Mouse (Mus musculus) liver, embryonic 18 days (tissue): ENCODE data around the gene Lamtor3. TPM values are rescaled to one million over a fixed set of nuclear protein-coding genes. Genes with fewer than 3 reads are reported as not detected.

ENCODE experiments used
- polyA plus RNA-seq: library from polyadenylated mRNA; depleted of rRNA; stranded (reverse); fragments of >200 nt; gene quantifications from 2 replicates; pipeline ENCODE4 v1.2.3, GENCODE M21; 2012; rRNA removed

The Lamtor3 gene
- 30.3 and 35.9 TPM in 2 replicates for polyA plus RNA-seq

GRCm38 (mm10) chr3:137918172-137918931 lies at the start of gene Lamtor3:
Lamtor3 (plus strand) TSS chr3:137918506.

Other genes with a start within 250 kb of the Lamtor3 start
- not detected in 2 replicates for gene Gm21962, start 247.0 kb upstream of the Lamtor3 start, polyA plus RNA-seq
- gene H2afz, start 54.0 kb upstream of the Lamtor3 start, polyA plus RNA-seq = 430 and 458 TPM in 2 replicates
- 1.6 and 1.8 TPM in 2 replicates for gene Dnajb14, start 50.8 kb upstream of the Lamtor3 start, polyA plus RNA-seq
- gene Dapp1, start 63.0 kb downstream of the Lamtor3 start, polyA plus RNA-seq = 10.1 and 10.6 TPM in 2 replicates
- 0.01 TPM in 2 replicates for gene 1110002E22Rik, start 146.5 kb downstream of the Lamtor3 start, polyA plus RNA-seq
- gene Gm5105, start 148.9 kb downstream of the Lamtor3 start, polyA plus RNA-seq = 0.02 and 0.03 TPM in 2 replicates
- 2.4 and 2.9 TPM in 2 replicates for gene Trmt10a, start 224.9 kb downstream of the Lamtor3 start, polyA plus RNA-seq
- 47.1 and 48.9 TPM in 2 replicates for gene Mttp, start 226.5 kb downstream of the Lamtor3 start, polyA plus RNA-seq